Mouse (Mus musculus): ENCODE data around the gene Tnfsf13. TPM values are rescaled to one million over a fixed set of nuclear protein-coding genes. Genes with fewer than 3 reads are reported as not detected.

Gene Tnfsf13
- polyA plus RNA-seq, 1 experiment = not detected

GRCm38 (mm10) chr11:69671726-69672124, 13.9 kb downstream of the Tnfsf13 start:
- H3K9me3 ChIP-seq (ENCODE audit: control insufficient read depth, low read length) = no peaks in the 10 kb centered on the region
- H3K27me3 ChIP-seq (ENCODE audit: control insufficient read depth) = no peaks in the 10 kb centered on the region
- TF ChIP-seq GATA1 (IDR thresholded peaks at IDR 0.05; ENCODE audit: low read length) = no peak
- no peak for TF ChIP-seq TAL1 (IDR thresholded peaks at IDR 0.05; ENCODE audit: low read length)
- peaks cover 84% of the 10 kb centered on the region for H3K36me3 ChIP-seq (ENCODE audit: control insufficient read depth)
- H3K4me3 ChIP-seq (replicated peaks) = peak overlapping the region; percentile 74
- H3K4me1 ChIP-seq (ENCODE audit: control insufficient read depth) = peaks cover 67% of the 10 kb centered on the region

DNA sequence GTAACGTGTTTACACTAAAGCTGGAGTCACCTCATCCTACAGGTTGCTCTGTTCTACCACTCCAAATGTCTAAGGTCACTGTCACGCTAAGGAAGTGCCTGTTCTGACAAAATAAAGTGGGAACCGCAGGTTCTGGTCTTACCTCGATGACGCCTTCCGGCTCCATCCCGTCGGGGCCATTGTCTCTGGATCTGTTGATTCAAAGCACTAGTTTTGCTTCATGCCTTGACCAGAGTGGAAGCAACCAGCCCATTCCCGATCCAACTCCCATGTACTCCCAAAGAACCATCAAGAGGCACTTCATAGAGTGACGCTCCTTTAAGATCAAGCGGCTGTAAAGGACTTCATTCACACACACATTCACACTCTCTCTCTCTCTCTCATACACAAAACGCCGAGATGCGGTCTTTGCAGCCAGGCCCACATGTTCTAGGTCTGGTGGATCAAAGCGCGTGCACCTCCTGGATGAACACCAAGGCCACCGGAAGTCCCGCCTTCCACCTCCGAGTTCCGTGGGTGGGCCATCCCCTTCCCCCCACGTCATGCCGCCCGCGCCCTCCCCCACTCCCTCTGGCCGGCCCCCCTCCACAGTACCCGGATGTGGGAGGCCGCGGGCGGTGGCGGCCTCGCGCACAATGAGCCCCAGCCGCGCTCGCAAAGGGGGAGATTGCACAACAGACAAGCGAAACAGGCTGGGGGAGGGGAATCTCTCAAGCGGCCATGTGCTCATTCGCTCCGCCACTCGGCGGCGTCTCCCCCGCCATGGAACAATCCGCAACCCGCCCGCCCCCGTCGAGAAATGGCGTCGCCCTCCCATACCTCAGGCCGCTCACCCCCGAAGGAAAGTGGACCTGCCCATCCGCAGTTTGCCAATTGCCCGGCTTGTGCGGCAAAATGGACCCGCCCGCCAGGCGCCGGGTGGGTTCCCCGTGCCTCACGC, 14.5 kb downstream of the Tnfsf13 start:
- H3K4me1 ChIP-seq (ENCODE audit: control insufficient read depth) = peaks cover 68% of the 10 kb centered on the region
- TF ChIP-seq TAL1 (IDR thresholded peaks at IDR 0.05; ENCODE audit: low read length) (no peak), GATA1 (IDR thresholded peaks at IDR 0.05; ENCODE audit: low read length) (no peak)

DNA sequence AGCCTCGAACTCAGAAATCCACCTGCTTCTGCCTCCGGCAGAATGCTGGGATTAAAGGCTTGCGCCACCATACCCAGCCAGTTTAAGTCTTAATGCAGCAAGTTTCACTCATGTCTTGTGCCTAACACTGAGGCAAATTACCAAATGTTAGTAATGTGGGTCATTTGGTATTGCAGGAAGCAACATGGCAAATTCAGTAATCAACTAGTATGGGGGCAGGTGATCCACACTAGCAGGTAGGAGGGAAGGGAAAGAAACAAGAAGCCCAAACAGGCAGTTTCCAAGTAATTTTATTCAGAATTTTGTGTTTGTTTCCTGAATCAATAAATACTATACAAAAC, 18.9 kb downstream of the Tnfsf13 start:
- Histone ChIP-seq H3K4me1 (ENCODE audit: control insufficient read depth) (peaks cover 73% of the 10 kb centered on the region), H3K4me3 (replicated peaks) (no peak overlapping the region), H3K36me3 (ENCODE audit: control insufficient read depth) (peaks cover 82% of the 10 kb centered on the region), H3K27me3 (ENCODE audit: control insufficient read depth) (no peaks in the 10 kb centered on the region), H3K9me3 (ENCODE audit: control insufficient read depth, low read length) (no peaks in the 10 kb centered on the region)
- TF ChIP-seq GATA1 (IDR thresholded peaks at IDR 0.05; ENCODE audit: low read length) (no peak), TAL1 (IDR thresholded peaks at IDR 0.05; ENCODE audit: low read length) (no peak)

More for the DNA sequence above, 14.5 kb downstream of the Tnfsf13 start:
- H3K9me3 ChIP-seq (ENCODE audit: control insufficient read depth, low read length) = no peaks in the 10 kb centered on the region
- H3K27me3 ChIP-seq (ENCODE audit: control insufficient read depth) = no peaks in the 10 kb centered on the region
- peak overlapping the region; percentile 74 for H3K4me3 ChIP-seq (replicated peaks)
- H3K36me3 ChIP-seq (ENCODE audit: control insufficient read depth) = peaks cover 84% of the 10 kb centered on the region

GRCm38 (mm10) chr11:69665961-69666664, 19.5 kb downstream of the Tnfsf13 start, which contains the start of gene Cd68:
Cd68 (minus strand) TSS chr11:69666153.
- Histone ChIP-seq H3K4me3 (replicated peaks) (no peak within 1 kb of the TSS), H3K4me1 (ENCODE audit: control insufficient read depth) (peaks cover 76% of the 10 kb centered on the region), H3K27me3 (ENCODE audit: control insufficient read depth) (no peaks in the 10 kb centered on the region), H3K36me3 (ENCODE audit: control insufficient read depth) (peaks cover 81% of the 10 kb centered on the region), H3K9me3 (ENCODE audit: control insufficient read depth, low read length) (no peaks in the 10 kb centered on the region)
- TF ChIP-seq TAL1 (IDR thresholded peaks at IDR 0.05; ENCODE audit: low read length) (no peak), GATA1 (IDR thresholded peaks at IDR 0.05; ENCODE audit: low read length) (no peak)

GRCm38 (mm10) chr11:69665457-69665960, 20.1 kb downstream of the Tnfsf13 start:
- H3K27me3 ChIP-seq (ENCODE audit: control insufficient read depth) = no peaks in the 10 kb centered on the region
- H3K9me3 ChIP-seq (ENCODE audit: control insufficient read depth, low read length) = no peaks in the 10 kb centered on the region
- H3K36me3 ChIP-seq (ENCODE audit: control insufficient read depth) = peaks cover 75% of the 10 kb centered on the region
- no peak overlapping the region for H3K4me3 ChIP-seq (replicated peaks)
- peaks cover 75% of the 10 kb centered on the region for H3K4me1 ChIP-seq (ENCODE audit: control insufficient read depth)
- TF ChIP-seq GATA1 (IDR thresholded peaks at IDR 0.05; ENCODE audit: low read length) (no peak), TAL1 (IDR thresholded peaks at IDR 0.05; ENCODE audit: low read length) (no peak)

- Histone ChIP-seq H3K4me1 (ENCODE audit: control insufficient read depth) (peaks cover 75% of the 10 kb centered on the region), H3K4me3 (replicated peaks) (no peak overlapping the region), H3K9me3 (ENCODE audit: control insufficient read depth, low read length) (no peaks in the 10 kb centered on the region), H3K36me3 (ENCODE audit: control insufficient read depth) (peaks cover 75% of the 10 kb centered on the region), H3K27me3 (ENCODE audit: control insufficient read depth) (no peaks in the 10 kb centered on the region)
- no peak for TF ChIP-seq GATA1 (IDR thresholded peaks at IDR 0.05; ENCODE audit: low read length)
- no peak for TF ChIP-seq TAL1 (IDR thresholded peaks at IDR 0.05; ENCODE audit: low read length)
Measured at GRCm38 (mm10) chr11:69664841-69665240, 20.7 kb downstream of the Tnfsf13 start.

- Histone ChIP-seq H3K4me1 (ENCODE audit: control insufficient read depth) (peaks cover 66% of the 10 kb centered on the region), H3K27me3 (ENCODE audit: control insufficient read depth) (no peaks in the 10 kb centered on the region), H3K4me3 (replicated peaks) (peak overlapping the region; percentile 87), H3K36me3 (ENCODE audit: control insufficient read depth) (peaks cover 70% of the 10 kb centered on the region), H3K9me3 (ENCODE audit: control insufficient read depth, low read length) (no peaks in the 10 kb centered on the region)
- no peak for TF ChIP-seq TAL1 (IDR thresholded peaks at IDR 0.05; ENCODE audit: low read length)
- TF ChIP-seq GATA1 (IDR thresholded peaks at IDR 0.05; ENCODE audit: low read length) = no peak
Measured at GRCm38 (mm10) chr11:69663795-69664194, 21.8 kb downstream of the Tnfsf13 start.

- Histone ChIP-seq H3K36me3 (ENCODE audit: control insufficient read depth) (peaks cover 70% of the 10 kb centered on the region), H3K4me1 (ENCODE audit: control insufficient read depth) (peaks cover 67% of the 10 kb centered on the region)
- no peak for TF ChIP-seq TAL1 (IDR thresholded peaks at IDR 0.05; ENCODE audit: low read length)
- TF ChIP-seq GATA1 (IDR thresholded peaks at IDR 0.05; ENCODE audit: low read length) = no peak
Measured at GRCm38 (mm10) chr11:69662967-69663671, 22.5 kb downstream of the Tnfsf13 start.

More at GRCm38 (mm10) chr11:69662967-69663671, 22.5 kb downstream of the Tnfsf13 start:
- H3K9me3 ChIP-seq (ENCODE audit: control insufficient read depth, low read length) = no peaks in the 10 kb centered on the region
- no peaks in the 10 kb centered on the region for H3K27me3 ChIP-seq (ENCODE audit: control insufficient read depth)
- H3K4me3 ChIP-seq (replicated peaks) = peak overlapping the region; percentile 87
